Mouse (Mus musculus) MEL-GATA-1-ER (cell line): ENCODE results near the gene Gm43951.

Source experiments
- DNase-seq: peaks from one replicate; pipeline ENCODE4 v3.0.0-alpha.2; 2012; ENCODE audit warnings: low read depth; ENCODE audit errors: extremely low read depth

The Gm43951 gene

GRCm38 (mm10) chr11:72206341-72207203, at the start of gene Gm43951:
Gene Gm43951 (minus strand): TSS chr11:72206840.
- no peak for DNase-seq

DNA sequence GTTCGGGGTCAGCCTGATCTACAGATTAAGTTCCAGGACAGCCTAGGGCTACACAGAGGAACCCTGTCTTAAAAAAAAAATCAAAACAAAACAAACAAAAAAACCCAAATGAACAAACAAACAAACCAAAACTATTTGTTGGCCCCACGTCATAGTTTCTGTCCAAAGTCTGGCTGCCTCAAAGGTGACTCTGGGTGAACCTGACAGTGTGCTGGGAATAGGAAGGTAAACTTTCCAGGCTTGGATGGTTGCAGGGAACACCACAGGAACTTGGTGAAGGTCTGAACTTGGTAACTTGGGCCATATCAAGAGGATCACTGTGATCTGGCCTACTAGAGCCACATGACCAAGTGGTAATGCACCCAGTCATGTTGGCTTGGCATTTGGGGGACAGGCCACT, 49.8 kb upstream of the Gm43951 start:
- DNase-seq: no peak

DNA sequence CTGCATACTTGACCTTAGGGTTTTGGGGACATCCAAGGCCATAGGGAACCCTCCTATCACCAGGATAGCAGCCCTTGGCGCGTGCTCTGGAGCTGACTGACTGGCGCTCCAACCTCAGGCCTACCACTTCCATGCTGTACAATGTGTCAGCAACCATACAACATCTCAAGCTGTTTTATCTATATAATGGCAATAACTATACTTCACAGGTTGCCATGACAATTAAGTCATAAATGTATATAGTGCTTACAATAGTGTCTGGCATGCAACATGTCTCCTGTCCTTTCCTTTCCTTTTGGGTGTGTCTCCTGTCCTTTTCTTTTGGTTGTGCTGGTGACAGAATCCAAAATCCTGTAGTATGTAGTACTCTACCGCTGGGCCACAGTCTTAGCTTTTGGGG, 49.0 kb upstream of the Gm43951 start:
- DNase-seq: no peak

DNA sequence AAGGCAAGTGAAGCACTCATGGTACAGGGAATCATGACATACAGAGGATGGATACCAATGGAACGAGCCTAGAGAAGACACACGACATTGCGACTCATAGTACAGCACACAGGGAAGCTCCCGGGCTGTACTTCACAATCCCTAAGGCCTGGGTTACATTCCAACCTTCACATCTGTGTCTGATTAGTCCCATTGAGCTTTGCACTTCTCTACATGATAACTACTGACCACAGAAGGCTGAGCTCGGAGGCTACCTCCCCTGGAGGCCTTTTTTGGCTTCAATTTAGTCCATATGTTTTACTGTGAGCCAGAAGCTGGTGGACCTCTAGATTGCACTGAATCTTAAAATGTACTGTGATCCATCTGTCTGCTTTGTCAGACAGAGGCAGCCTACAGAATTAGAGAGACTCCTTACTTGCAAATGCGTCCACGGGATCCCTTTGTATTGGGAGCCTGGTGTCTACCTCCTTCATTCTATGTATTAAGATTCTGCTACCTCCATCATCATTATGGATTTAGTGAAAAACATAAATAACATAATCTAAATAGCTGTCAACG, 38.6 kb upstream of the Gm43951 start:
- DNase-seq: no peak

- no peak for DNase-seq
Observed at GRCm38 (mm10) chr11:72240062-72240860, 33.6 kb upstream of the Gm43951 start.

DNA sequence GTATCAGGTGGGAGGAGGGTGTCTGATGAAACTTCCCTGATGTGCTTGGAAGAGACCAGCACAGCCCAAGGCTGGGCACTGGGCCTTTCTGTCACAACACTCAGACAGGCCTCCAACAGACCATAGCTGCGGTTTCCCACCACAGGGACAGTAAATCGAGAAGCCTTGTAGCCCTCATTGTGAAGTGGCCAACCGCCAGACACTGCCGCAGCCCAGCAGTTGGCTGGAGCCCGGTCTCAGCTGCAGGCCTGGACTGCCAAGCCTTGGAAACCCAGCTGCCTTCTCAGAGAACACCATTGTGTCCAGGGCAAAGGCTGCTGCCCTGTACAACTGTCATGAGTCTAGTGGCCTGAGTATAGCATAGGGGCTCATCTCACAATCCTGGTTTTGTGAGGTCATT, 27.4 kb upstream of the Gm43951 start:
- DNase-seq: no peak

- DNase-seq: no peak
Observed at GRCm38 (mm10) chr11:72232991-72233390, 26.4 kb upstream of the Gm43951 start.

DNA sequence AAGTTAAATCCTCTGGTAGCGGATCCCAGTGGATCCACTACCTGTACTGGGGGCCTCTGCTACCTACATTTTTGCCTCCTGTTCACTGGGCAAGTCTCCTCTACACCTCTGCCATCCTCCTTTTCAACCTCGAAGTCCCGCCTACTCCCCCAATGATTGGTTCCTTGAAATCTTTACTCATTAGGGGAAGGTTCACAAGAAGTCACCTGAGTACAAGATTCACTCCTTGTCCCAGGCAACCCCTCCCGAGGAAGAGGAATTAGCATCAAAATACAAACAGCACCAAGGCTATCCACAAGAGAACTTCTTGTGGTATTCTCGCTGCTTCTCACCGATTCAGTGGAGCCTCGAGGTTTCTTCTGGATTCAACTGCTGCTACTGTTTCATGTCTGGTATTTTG, 25.4 kb upstream of the Gm43951 start:
- DNase-seq: no peak

DNA sequence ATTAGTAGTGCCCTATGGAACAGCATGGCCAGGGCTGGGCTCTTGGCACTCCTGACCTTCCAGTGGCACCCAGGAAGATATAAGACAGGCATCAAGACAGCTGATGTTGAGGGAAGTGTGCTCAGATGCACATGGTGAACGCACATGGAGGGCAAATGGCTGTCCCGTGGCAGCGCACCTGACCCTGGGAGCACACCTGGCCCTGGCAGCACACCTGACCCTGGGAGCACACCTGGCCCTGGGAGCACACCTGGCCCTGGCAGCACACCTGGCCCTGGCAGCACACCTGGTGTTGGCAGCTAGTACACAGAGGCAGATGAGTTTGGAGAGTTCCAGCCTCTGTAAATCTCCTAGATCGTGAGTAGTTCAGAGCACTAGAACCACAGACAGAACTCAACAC, 21.9 kb upstream of the Gm43951 start:
- no peak for DNase-seq

DNA sequence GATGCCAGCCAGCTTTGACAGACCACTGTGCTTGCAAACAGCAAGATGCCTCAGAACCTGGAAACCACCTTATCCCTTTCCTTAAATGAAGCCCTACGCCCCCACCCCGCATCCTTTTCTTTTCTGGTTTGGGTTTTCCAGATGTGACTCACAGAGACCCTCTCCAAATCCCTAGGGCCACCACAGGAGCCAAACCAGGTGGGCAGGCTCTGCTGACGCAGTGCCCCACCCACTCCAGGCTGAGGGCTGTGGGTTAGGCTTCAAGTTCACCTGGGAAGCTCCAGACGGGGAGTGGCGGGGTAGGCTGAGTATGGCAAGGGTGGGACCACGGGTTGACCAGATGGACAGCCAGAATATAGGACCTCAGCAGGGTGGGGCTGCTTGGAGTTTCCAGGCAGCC, 20.3 kb upstream of the Gm43951 start:
- DNase-seq: no peak

- no peak for DNase-seq
Observed at GRCm38 (mm10) chr11:72226020-72226791, 19.6 kb upstream of the Gm43951 start.

GRCm38 (mm10) chr11:72224865-72225264, 18.2 kb upstream of the Gm43951 start:
- DNase-seq: peak; percentile 59

GRCm38 (mm10) chr11:72223414-72223813, 16.8 kb upstream of the Gm43951 start:
- no peak for DNase-seq

GRCm38 (mm10) chr11:72221278-72221677, 14.6 kb upstream of the Gm43951 start:
- peak; percentile 72 for DNase-seq

DNA sequence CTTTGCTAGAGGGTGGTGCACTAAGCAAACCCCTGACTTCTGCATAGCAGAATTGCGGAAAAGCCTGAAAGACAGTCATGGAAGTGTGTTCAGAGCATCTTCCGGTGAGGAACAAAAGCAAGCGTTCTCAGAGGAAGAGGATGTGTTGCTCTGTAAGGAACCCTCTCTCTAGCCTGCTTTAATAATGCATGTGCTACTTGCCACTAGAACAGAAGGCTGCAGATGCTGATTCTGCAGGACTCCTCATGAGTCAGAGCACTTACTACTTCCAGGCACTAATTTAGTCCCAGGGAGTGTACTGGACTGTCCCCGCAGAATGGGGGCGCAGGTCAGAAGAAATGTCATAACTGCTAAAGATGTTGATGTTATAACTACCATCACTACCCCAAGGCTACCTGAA, 10.5 kb upstream of the Gm43951 start:
- no peak for DNase-seq

- no peak for DNase-seq
Observed at GRCm38 (mm10) chr11:72215410-72215797, 8.8 kb upstream of the Gm43951 start, which contains the start of gene Med31. Gene Med31 (minus strand): TSS chr11:72215592.

DNA sequence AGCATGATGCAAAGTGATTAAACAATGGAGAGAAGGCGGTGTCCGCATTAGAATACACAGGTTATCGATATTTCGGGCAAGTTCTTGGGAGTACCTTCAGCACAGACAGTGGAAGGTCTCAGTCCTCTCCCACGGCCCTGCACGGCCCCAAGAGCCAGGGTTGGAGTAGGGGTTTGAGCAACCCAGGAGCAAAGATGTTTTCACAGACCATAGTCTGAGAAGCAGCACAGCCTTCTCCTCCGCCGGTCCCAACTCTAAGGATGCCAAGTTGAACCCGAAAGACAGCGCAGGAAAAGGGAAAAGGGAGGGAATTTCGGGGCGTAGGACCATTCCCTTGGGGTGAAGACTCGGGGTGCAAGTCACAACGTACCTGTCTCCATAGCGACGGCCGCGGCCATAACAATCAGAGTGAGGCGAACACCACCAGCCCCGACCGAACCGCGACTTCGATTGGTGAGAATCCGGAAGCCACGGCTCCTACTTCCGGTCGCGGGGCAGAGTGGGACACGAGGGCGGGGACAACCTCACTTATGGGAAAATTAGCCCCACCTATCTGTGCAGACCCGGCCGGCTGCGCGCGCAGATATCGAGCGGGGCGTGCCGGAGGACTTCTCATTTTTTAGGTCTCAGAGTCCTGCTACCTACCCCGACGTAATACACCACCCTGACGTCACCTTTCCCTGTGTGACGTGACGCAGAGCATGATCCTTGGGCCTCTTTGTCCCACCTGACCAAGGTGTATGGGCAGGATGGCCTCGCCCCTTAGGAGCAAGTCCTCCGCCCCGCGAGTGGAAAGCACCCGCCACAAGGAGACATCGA, 8.2 kb upstream of the Gm43951 start:
- peak; percentile 86 for DNase-seq

DNA sequence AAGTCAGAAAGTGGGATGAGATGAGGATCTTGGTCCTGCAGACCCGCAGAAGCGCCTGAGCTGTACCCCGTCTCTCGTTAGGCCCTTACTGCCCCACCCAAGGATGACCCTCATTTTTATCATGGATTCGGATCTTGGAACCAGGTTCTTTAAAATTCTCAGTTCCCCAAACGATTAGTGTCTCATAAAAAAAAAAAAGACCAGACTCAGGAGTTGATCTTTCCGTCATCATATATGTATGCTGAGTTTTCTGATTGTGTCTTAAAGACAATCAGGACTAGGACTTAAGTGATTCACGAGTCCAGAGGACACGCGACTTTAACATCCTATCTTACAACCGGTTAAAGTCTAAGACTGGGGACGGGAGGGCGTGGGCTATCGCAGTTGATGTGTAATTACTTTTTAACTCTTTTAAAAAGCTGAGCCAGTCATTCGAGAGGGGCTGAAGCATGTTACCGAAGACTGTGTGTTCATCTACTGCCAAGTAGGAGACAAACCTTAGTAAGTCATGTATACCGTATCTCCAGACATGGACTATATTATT, 1.3 kb upstream of the Gm43951 start:
- DNase-seq: no peak

- DNase-seq: peak; percentile 82
Observed at GRCm38 (mm10) chr11:72207204-72207833, 679 bp upstream of the Gm43951 start, which contains the start of the genes 4933427D14Rik and Txndc17. Gene 4933427D14Rik (minus strand): TSS chr11:72207459. Gene Txndc17 (plus strand): TSS chr11:72207547.

- no peak for DNase-seq
Observed at GRCm38 (mm10) chr11:72205256-72205655, 1.4 kb downstream of the Gm43951 start.
